Mouse (Mus musculus): ENCODE data around the gene Sppl2c.

GRCm38 (mm10) chr11:104195382-104195781 lies 9.3 kb downstream of the Sppl2c start:
- TF ChIP-seq GATA1 (IDR thresholded peaks at IDR 0.05; ENCODE audit: low read length) (no peak), TAL1 (IDR thresholded peaks at IDR 0.05; ENCODE audit: low read length) (no peak)
